Mouse (Mus musculus): Measurements from ENCODE around the gene Nfib. TPM values are rescaled to one million over a fixed set of nuclear protein-coding genes. Genes with fewer than 3 reads are reported as not detected.

Nfib gene
- polyA plus RNA-seq, 1 experiment, result 4.1 TPM

- no peak overlapping the region for H3K27ac ChIP-seq (ENCODE audit: control insufficient read depth, insufficient read depth, low read depth, low read length, poor library complexity)
- H3K4me3 ChIP-seq (replicated peaks; ENCODE audit: control insufficient read depth, low read depth, low read length), result no peak overlapping the region
- TF ChIP-seq POLR2A (IDR thresholded peaks at IDR 0.05; ENCODE audit: borderline replicate concordance, control insufficient read depth, low read depth, low read length), result no peak
- H3K4me1 ChIP-seq (ENCODE audit: control insufficient read depth, insufficient read depth, low read length), result no peaks in the 10 kb centered on the region
- 76% methylated on average over 3 of the region's 3 CpGs for WGBS
These were observed 174.6 kb downstream of the Nfib start for GRCm38 (mm10) chr4:82530875-82531353.

GRCm38 (mm10) chr4:82528978-82529377 is 176.6 kb downstream of the Nfib start:
- TF ChIP-seq CTCF (IDR thresholded peaks at IDR 0.05; ENCODE audit: control insufficient read depth, insufficient read depth, low read length), result no peak
- no peak for TF ChIP-seq POLR2A (IDR thresholded peaks at IDR 0.05; ENCODE audit: borderline replicate concordance, control insufficient read depth, low read depth, low read length)
- H3K4me3 ChIP-seq (replicated peaks; ENCODE audit: control insufficient read depth, low read depth, low read length), result no peak overlapping the region
- H3K4me1 ChIP-seq (ENCODE audit: control insufficient read depth, insufficient read depth, low read length), result no peaks in the 10 kb centered on the region
- H3K27ac ChIP-seq (ENCODE audit: control insufficient read depth, insufficient read depth, low read depth, low read length, poor library complexity), result no peak overlapping the region
- 69% methylated on average over 2 of the region's 2 CpGs for WGBS

- no peak overlapping the region for H3K27ac ChIP-seq (ENCODE audit: control insufficient read depth, insufficient read depth, low read depth, low read length, poor library complexity)
- TF ChIP-seq CTCF (IDR thresholded peaks at IDR 0.05; ENCODE audit: control insufficient read depth, insufficient read depth, low read length), result no peak
- no peak for TF ChIP-seq POLR2A (IDR thresholded peaks at IDR 0.05; ENCODE audit: borderline replicate concordance, control insufficient read depth, low read depth, low read length)
- WGBS, result 87% methylated on average over 4 of the region's 4 CpGs
- H3K4me3 ChIP-seq (replicated peaks; ENCODE audit: control insufficient read depth, low read depth, low read length), result no peak overlapping the region
- no peaks in the 10 kb centered on the region for H3K4me1 ChIP-seq (ENCODE audit: control insufficient read depth, insufficient read depth, low read length)
These were observed 185.6 kb downstream of the Nfib start for GRCm38 (mm10) chr4:82519935-82520334.

DNA sequence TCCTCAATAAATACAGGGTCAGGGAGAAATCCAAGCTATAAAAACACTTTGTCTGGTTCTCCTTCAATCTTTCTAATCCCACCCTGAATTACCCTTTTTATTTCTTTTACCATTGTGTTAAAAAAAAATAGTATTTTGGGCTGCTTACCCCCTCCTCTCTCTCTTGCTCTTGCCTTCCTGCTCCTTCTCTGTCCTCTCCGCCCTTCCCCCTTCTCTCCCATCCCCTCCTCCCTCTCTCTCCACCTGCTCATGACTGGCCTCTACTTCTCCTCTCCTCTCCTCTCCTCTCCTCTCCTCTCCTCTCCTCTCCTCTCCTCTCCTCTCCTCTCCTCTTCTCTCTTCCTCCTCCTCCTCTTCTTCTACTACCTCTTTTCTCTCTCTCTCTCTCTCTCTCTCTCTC is 187.4 kb downstream of the Nfib start:
- TF ChIP-seq POLR2A (IDR thresholded peaks at IDR 0.05; ENCODE audit: borderline replicate concordance, control insufficient read depth, low read depth, low read length) (no peak), CTCF (IDR thresholded peaks at IDR 0.05; ENCODE audit: control insufficient read depth, insufficient read depth, low read length) (no peak)
- no peaks in the 10 kb centered on the region for H3K4me1 ChIP-seq (ENCODE audit: control insufficient read depth, insufficient read depth, low read length)
- no peak overlapping the region for H3K4me3 ChIP-seq (replicated peaks; ENCODE audit: control insufficient read depth, low read depth, low read length)
- 36% methylated on average over 1 of the region's 1 CpGs for WGBS
- H3K27ac ChIP-seq (ENCODE audit: control insufficient read depth, insufficient read depth, low read depth, low read length, poor library complexity), result no peak overlapping the region

DNA sequence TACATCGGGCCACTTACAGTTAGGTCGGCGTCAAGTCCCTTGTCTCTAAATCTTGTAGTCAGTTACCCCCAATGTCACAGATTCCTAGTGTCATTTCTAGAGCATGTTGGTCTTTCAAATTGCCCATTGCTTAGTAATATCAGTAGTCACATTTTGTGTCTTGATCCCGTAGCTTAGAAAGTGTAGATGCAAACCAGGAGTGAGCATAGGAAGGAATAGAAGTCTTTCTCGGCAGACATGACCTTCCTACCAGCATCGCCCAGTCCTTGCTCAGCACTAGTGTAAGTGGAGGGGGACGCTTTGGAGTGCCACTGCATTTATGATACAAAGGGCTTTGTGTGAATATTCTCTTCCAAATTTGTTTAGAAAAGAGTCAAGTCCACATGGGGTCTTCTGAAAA is 188.2 kb downstream of the Nfib start:
- H3K27ac ChIP-seq (ENCODE audit: control insufficient read depth, insufficient read depth, low read depth, low read length, poor library complexity), result no peak overlapping the region
- H3K4me1 ChIP-seq (ENCODE audit: control insufficient read depth, insufficient read depth, low read length), result peaks cover 2% of the 10 kb centered on the region; the same call in 1 of the 2 replicates
- 76% methylated on average over 7 of the region's 7 CpGs for WGBS
- no peak overlapping the region for H3K4me3 ChIP-seq (replicated peaks; ENCODE audit: control insufficient read depth, low read depth, low read length)
- TF ChIP-seq CTCF (IDR thresholded peaks at IDR 0.05; ENCODE audit: control insufficient read depth, insufficient read depth, low read length) (no peak), POLR2A (IDR thresholded peaks at IDR 0.05; ENCODE audit: borderline replicate concordance, control insufficient read depth, low read depth, low read length) (no peak)

DNA sequence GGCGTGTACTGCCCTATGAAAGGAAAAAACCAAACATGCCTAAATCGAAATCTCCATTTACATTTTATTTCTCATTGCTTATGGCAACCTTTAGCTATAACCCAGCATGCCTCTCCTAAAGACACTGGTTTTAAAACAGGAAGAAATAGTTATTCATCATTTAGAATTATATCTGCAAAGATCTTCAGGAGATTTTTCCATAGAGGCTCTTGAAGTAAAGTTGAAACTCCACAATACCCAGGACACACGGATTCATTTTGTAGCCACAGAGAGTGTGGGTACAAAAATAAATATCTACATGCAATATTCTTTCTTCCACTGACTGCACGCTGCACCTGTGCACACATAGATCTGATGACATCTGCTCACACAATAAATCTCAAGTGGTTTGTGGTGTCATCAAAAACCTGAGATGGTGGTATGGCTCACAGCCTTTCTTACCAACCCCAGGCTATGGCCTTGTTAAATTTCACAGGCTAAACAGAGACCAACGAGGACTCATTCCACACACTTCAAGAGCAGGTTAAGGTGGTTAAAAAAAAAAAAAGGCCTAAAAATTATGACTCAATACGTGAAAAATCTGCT is 189.2 kb downstream of the Nfib start:
- peaks cover 2% of the 10 kb centered on the region; the same call in 1 of the 2 replicates for H3K4me1 ChIP-seq (ENCODE audit: control insufficient read depth, insufficient read depth, low read length)
- TF ChIP-seq POLR2A (IDR thresholded peaks at IDR 0.05; ENCODE audit: borderline replicate concordance, control insufficient read depth, low read depth, low read length), result no peak
- no peak for TF ChIP-seq CTCF (IDR thresholded peaks at IDR 0.05; ENCODE audit: control insufficient read depth, insufficient read depth, low read length)
- no peak overlapping the region for H3K27ac ChIP-seq (ENCODE audit: control insufficient read depth, insufficient read depth, low read depth, low read length, poor library complexity)
- no peak overlapping the region for H3K4me3 ChIP-seq (replicated peaks; ENCODE audit: control insufficient read depth, low read depth, low read length)
- WGBS, result 69% methylated on average over 6 of the region's 6 CpGs

DNA sequence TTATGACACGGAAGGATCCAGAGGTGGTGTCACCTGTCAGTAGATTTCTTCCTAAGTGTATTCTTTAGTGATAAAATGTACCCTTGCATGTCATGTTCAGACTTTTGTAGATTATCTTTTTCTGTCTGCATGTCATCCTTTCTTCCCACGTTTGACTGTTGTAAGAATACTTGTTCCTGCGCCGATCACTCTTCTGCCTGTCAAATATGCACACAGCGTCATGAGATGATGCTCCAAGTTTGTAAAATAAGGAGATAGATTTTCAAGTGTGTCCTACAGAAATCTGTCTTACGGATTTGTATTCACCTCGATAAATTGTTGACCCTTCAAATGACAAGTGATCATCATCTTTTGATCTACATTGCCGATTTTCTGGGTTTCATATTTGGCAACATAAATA is 190.6 kb downstream of the Nfib start:
- Histone ChIP-seq H3K27ac (ENCODE audit: control insufficient read depth, insufficient read depth, low read depth, low read length, poor library complexity) (no peak overlapping the region), H3K4me3 (replicated peaks; ENCODE audit: control insufficient read depth, low read depth, low read length) (no peak overlapping the region), H3K4me1 (ENCODE audit: control insufficient read depth, insufficient read depth, low read length) (peaks cover 2% of the 10 kb centered on the region; the same call in 1 of the 2 replicates)
- no peak for TF ChIP-seq CTCF (IDR thresholded peaks at IDR 0.05; ENCODE audit: control insufficient read depth, insufficient read depth, low read length)
- 77% methylated on average over 8 of the region's 8 CpGs for WGBS

DNA sequence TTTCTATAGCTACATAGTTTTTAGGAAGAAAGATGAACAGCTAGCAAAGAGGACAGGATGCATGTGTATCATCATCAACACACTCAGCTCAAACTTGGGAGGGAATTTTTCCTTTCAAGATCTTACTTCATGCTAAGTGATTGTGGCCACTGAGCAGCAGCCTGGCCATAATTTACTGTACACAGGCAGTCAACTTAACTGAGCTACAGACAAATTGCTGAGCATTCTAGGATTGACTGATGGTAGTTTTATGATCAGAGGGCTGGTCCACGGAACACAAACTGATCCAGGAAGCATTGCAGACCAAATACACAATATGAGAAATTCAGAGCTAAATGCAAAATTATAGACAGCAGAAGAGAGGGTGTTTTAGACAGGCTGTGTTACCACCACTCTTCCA is 191.2 kb downstream of the Nfib start:
- H3K4me1 ChIP-seq (ENCODE audit: control insufficient read depth, insufficient read depth, low read length), result peaks cover 2% of the 10 kb centered on the region; the same call in 1 of the 2 replicates
- no peak overlapping the region for H3K4me3 ChIP-seq (replicated peaks; ENCODE audit: control insufficient read depth, low read depth, low read length)
- TF ChIP-seq POLR2A (IDR thresholded peaks at IDR 0.05; ENCODE audit: borderline replicate concordance, control insufficient read depth, low read depth, low read length) (no peak), CTCF (IDR thresholded peaks at IDR 0.05; ENCODE audit: control insufficient read depth, insufficient read depth, low read length) (no peak)
- 63% methylated on average over 1 of the region's 1 CpGs for WGBS
- no peak overlapping the region for H3K27ac ChIP-seq (ENCODE audit: control insufficient read depth, insufficient read depth, low read depth, low read length, poor library complexity)

GRCm38 (mm10) chr4:82513426-82513750 is 192.2 kb downstream of the Nfib start:
- TF ChIP-seq POLR2A (IDR thresholded peaks at IDR 0.05; ENCODE audit: borderline replicate concordance, control insufficient read depth, low read depth, low read length) (no peak), CTCF (IDR thresholded peaks at IDR 0.05; ENCODE audit: control insufficient read depth, insufficient read depth, low read length) (no peak)
- Histone ChIP-seq H3K4me3 (replicated peaks; ENCODE audit: control insufficient read depth, low read depth, low read length) (no peak overlapping the region), H3K4me1 (ENCODE audit: control insufficient read depth, insufficient read depth, low read length) (peaks cover 2% of the 10 kb centered on the region; the same call in 1 of the 2 replicates), H3K27ac (ENCODE audit: control insufficient read depth, insufficient read depth, low read depth, low read length, poor library complexity) (no peak overlapping the region)
- 7% methylated on average over 14 of the region's 14 CpGs for WGBS

All from bone marrow, adult 2 months (tissue).